Mouse (Mus musculus) forebrain, embryonic 11.5 days (tissue): ENCODE results near the gene Mcrip2. TPM values are rescaled to one million over a fixed set of nuclear protein-coding genes. Genes with fewer than 3 reads are reported as not detected.

ENCODE experiments used
- ATAC-seq: fragments of 200-750 bp; cut with Nextera tagmentation; replicated peaks from 2 replicates; pipeline ENCODE4 v1.8.0; 2017; ENCODE audit warnings: moderate TSS enrichment; ENCODE audit not compliant: low FRiP score
- DNase-seq: peaks from one replicate; pipeline ENCODE4 v3.0.0-alpha.2; 2017; ENCODE audit warnings: low spot score
- H3K27ac ChIP-seq: fragments of 300-500 bp; sonication (generic); 2 replicates; pipeline ENCODE4 v1.5.1; 2014; ENCODE audit warnings: low read depth, low read length
- H3K27me3 ChIP-seq: fragments of 300-500 bp; sonication (generic); 2 replicates; pipeline ENCODE4 v1.6.1; 2014; ENCODE audit warnings: mild to moderate bottlenecking, low read length, mixed read lengths; ENCODE audit not compliant: control insufficient read depth, insufficient read depth
- H3K36me3 ChIP-seq: fragments of 300-500 bp; sonication (generic); 2 replicates; pipeline ENCODE4 v1.6.1; 2014; ENCODE audit warnings: mild to moderate bottlenecking, low read length, moderate library complexity, mixed read lengths; ENCODE audit not compliant: control insufficient read depth, insufficient read depth
- H3K4me1 ChIP-seq: fragments of 300-500 bp; sonication (generic); replicated peaks from 2 replicates; pipeline ENCODE4 v1.6.1; 2014; ENCODE audit warnings: low read length, mixed read lengths; ENCODE audit not compliant: control insufficient read depth, insufficient read depth
- H3K4me2 ChIP-seq: fragments of 300-500 bp; sonication (generic); 2 replicates; pipeline ENCODE4 v1.6.1; 2014; ENCODE audit warnings: low read depth, mild to moderate bottlenecking, low read length, moderate library complexity, mixed read lengths; ENCODE audit not compliant: severe bottlenecking
- H3K4me3 ChIP-seq: fragments of 300-500 bp; sonication (generic); 2 replicates; pipeline ENCODE4 v1.5.1; 2014; ENCODE audit warnings: low read depth, low read length
- H3K9ac ChIP-seq: fragments of 300-500 bp; sonication (generic); 2 replicates; pipeline ENCODE4 v1.6.1; 2014; ENCODE audit warnings: low read length
- H3K9me3 ChIP-seq: fragments of 300-500 bp; sonication (generic); 2 replicates; pipeline ENCODE4 v1.6.1; 2016; ENCODE audit warnings: low read length, mixed read lengths; ENCODE audit not compliant: control insufficient read depth
- WGBS: fragments of 180-500 bp; shearing (Covaris S2); extraction: QIAGEN DNeasy Blood & Tissue Kit; methylation state at CpG from one replicate; pipeline ENCODE4 v1.1.7; 2014; 5-methylcytosine and 5-hydroxymethylcytosine counted together
- polyA plus RNA-seq: library from polyadenylated mRNA; unstranded; fragments of >200 nt; fragmentation: Nextera tagmentation; extraction: Ambion mirVana; gene quantifications from 2 replicates; pipeline ENCODE4 v1.2.1, GENCODE M21; 2014

Gene Mcrip2
- polyA plus RNA-seq, 1 experiment from 2014 or later: 8.9 TPM

DNA sequence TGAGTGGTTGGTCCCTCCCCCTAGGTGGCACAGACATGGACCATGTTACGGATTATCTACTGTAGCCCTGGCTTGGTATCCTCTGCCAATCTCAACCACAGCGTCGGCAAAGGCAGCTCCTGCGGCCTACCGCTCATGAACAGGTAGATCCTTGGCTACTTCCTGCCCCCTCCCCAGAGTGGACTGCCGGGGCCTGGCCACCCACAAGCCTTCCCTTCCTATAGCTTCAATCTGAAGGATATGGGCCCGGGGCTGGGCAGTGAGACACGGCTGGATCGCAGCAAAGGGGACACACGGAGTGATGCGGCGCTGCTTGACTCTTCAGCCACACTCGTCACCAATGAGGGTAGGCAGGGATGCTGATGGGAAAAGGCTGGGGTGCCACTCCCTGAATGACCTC lies 41.6 kb downstream of the Mcrip2 start:
- no peak overlapping the region for H3K4me2 ChIP-seq
- 93% methylated on average over 13 of the region's 13 CpGs for WGBS
- peaks cover 30% of the 10 kb centered on the region for H3K4me1 ChIP-seq
- H3K9me3 ChIP-seq: no peaks in the 10 kb centered on the region
- H3K27ac ChIP-seq: no peak overlapping the region
- ATAC-seq: no peak
- no peaks in the 10 kb centered on the region for H3K27me3 ChIP-seq
- no peak overlapping the region for H3K4me3 ChIP-seq
- DNase-seq: no peak
- peaks cover 9% of the 10 kb centered on the region; the same call in 1 of the 2 replicates for H3K36me3 ChIP-seq
- no peak overlapping the region for H3K9ac ChIP-seq

DNA sequence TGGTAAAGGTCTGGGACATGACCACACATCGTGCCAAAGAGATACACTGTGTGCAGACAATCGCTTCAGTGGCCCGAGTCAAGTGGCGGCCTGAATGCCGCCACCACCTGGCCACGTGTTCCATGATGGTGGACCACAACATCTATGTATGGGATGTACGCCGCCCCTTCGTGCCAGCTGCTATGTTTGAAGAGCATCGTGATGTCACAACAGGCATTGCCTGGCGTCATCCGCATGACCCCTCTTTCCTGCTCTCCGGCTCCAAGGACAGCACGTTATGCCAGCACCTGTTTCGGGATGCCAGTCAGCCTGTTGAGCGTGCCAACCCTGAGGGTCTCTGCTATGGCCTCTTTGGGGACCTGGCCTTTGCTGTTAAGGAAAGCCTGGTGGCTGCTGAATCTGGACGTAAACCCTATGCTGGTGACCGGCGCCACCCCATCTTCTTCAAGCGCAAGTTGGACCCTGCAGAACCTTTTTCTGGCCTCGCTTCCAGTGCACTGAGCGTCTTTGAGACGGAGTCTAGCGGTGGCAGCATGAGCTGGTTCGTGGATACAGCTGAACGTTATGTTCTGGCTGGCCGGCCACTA lies 42.5 kb downstream of the Mcrip2 start:
- WGBS: 95% methylated on average over 27 of the region's 27 CpGs
- ATAC-seq: no peak
- Histone ChIP-seq H3K9ac (no peak overlapping the region), H3K27me3 (no peaks in the 10 kb centered on the region), H3K9me3 (no peaks in the 10 kb centered on the region), H3K4me2 (no peak overlapping the region), H3K27ac (no peak overlapping the region), H3K36me3 (peaks cover 4% of the 10 kb centered on the region; the same call in 1 of the 2 replicates), H3K4me1 (peaks cover 23% of the 10 kb centered on the region), H3K4me3 (no peak overlapping the region)
- DNase-seq: peak; percentile 48

DNA sequence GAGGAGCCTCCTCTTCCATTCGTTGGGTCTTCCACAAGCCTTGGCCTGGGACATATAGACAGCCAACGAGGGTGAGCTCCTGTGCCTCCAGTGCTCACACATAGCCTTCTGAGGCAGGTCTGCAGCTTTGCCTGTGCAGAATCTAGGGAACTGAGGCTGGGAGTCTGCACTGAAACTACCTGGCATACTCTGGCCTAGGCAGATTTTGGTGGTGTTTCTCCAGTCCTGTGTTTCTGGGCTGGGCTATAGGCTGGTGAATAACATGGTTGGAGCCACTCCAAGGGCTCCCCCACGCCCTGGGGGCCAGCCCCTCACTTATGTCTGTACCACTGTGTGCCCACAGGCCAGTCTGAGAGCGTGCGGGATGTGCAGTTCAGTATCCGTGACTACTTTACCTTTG lies 43.3 kb downstream of the Mcrip2 start:
- H3K27ac ChIP-seq: no peak overlapping the region
- H3K27me3 ChIP-seq: peaks cover 2% of the 10 kb centered on the region; the same call in 1 of the 2 replicates
- no peaks in the 10 kb centered on the region for H3K9me3 ChIP-seq
- H3K9ac ChIP-seq: peak overlapping the region; percentile 12; the same call in 1 of the 2 replicates
- ATAC-seq (no peak), DNase-seq (no peak)
- H3K4me3 ChIP-seq: no peak overlapping the region
- 0 out of 2 replicates have a peak overlapping the region, but pooled peaks have one; percentile 5 for H3K4me2 ChIP-seq
- 94% methylated on average over 6 of the region's 6 CpGs for WGBS
- H3K4me1 ChIP-seq: peaks cover 23% of the 10 kb centered on the region
- peaks cover under 1% of the 10 kb centered on the region; the same call in 1 of the 2 replicates for H3K36me3 ChIP-seq

DNA sequence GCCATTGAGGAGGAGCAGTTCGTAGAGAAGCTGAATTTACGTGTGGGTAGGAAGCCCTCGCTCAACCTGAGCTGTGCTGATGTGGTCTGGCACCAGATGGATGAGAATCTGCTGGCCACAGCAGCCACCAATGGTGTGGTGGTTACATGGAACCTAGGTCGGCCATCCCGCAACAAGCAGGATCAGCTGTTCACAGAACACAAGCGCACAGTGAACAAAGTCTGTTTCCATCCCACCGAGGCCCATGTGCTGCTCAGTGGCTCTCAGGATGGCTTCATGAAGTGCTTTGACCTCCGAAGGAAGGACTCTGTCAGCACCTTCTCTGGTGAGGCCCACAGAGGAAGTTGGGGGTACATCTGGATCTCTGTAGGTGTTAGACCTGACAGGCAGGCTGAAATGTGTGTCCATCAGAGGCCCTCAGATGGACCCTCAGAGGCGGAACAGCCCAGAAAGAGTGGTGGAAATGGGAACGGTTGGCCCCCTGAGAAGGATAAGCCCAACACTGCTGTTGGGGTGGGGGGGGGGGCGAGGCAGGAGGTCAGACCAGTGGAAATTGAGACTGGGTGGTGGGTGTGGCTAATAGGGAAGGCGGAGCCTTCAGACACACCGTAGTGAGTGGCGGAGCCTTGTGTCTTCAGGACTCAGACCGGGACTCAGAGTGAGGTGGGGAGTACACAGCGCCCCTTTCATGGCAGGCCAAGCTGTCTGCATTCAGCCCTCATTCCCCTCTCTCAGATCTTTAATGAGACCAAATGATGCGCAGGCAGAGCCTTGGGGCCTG lies 44.0 kb downstream of the Mcrip2 start:
- DNase-seq: no peak
- Histone ChIP-seq H3K27ac (no peak overlapping the region), H3K4me1 (peaks cover 17% of the 10 kb centered on the region), H3K9ac (peak overlapping the region; percentile 60), H3K27me3 (peaks cover 9% of the 10 kb centered on the region), H3K4me3 (peak overlapping the region; percentile 54), H3K36me3 (no peaks in the 10 kb centered on the region; the same call in 1 of the 2 replicates), H3K9me3 (no peaks in the 10 kb centered on the region), H3K4me2 (peak overlapping the region; percentile 60)
- ATAC-seq: no peak
- 74% methylated on average over 16 of the region's 17 CpGs for WGBS

DNA sequence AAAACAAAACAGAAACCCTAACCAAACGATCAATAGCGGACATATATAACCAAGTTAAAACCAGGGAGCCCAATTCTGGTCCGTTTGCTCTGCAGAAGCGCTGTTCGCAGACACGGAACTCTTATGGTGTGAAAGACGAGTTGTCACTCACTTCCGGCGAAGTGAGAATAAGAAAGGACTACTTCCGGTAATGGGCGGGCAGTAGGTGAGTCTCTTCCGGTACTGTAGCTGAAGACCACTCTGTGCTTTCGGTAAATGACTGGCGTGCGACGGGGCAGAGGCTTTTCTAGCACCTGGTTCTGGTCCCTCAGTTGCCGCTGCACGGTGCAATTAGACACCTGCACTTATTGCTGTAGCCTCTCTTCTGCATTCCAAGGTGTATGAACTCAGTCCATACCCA lies 45.1 kb downstream of the Mcrip2 start, which contains the start of gene Wdr24:
Gene Wdr24 (plus strand): TSS at position 176 of the 400 bp plus-strand sequence.
- Histone ChIP-seq H3K36me3 (no peaks in the 10 kb centered on the region; the same call in 1 of the 2 replicates), H3K4me3 (peak within 1 kb of the TSS; percentile 54), H3K27me3 (peaks cover 12% of the 10 kb centered on the region), H3K27ac (no peak within 1 kb of the TSS), H3K4me1 (peaks cover 17% of the 10 kb centered on the region), H3K4me2 (peak within 1 kb of the TSS; percentile 60), H3K9me3 (no peaks in the 10 kb centered on the region), H3K9ac (peak within 1 kb of the TSS; percentile 60)
- 1% methylated on average over 18 of the region's 18 CpGs for WGBS
- DNase-seq (peak; percentile 78), ATAC-seq (peak; percentile 72)

DNA sequence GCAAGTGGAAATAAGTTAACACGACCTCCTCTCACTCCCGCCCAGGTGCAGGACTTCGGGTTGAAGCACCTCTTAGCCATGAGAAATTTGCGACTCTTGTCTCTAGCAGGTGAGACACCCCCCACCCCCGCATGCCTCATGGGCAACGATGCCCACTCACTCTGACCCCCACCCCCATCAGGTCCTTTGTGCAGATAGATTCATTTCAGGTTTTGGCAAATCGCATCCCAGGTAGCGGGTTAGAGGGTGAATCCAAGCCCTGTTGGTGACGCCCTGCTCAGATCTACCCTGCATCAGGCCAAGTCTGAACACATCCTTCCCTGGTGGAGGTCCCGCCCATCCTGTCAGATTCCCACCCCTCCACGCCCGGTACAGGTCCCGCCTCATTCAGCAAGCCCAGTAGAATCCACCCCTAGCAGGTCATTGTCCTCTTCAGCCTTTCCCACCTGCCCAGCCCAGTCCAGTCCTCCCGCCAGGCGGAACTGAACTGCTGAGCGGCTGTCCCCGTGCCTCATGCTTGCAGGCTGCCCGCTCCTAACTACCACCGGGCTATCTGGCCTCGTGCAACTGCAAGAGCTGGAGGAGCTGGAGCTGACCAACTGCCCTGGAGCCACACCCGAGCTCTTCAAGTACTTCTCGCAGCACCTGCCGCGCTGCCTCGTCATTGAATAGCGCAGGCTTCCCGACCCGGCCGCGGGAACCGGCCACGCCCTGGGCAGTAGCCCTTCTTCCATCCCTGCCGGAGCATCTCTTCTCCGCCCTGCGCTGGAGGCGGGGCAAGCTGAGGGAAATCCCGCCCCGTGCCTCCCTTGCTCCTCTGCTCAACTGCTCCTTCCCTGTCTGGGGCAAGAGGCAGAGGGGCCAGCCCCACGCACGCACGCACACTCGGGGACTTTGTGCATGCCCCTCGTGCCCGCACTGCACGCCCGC lies 49.4 kb downstream of the Mcrip2 start:
- peak overlapping the region; percentile 33; the same call in 1 of the 2 replicates for H3K9ac ChIP-seq
- H3K36me3 ChIP-seq: no peaks in the 10 kb centered on the region
- peaks cover 7% of the 10 kb centered on the region; the same call in 1 of the 2 replicates for H3K4me1 ChIP-seq
- H3K27ac ChIP-seq: no peak overlapping the region
- peak overlapping the region; percentile 13; the same call in 1 of the 2 replicates for H3K4me3 ChIP-seq
- H3K4me2 ChIP-seq: peak overlapping the region; percentile 37
- no peaks in the 10 kb centered on the region for H3K9me3 ChIP-seq
- 7% methylated on average over 46 of the region's 46 CpGs for WGBS
- ATAC-seq (no peak), DNase-seq (peak; percentile 60)
- H3K27me3 ChIP-seq: peaks cover 14% of the 10 kb centered on the region

DNA sequence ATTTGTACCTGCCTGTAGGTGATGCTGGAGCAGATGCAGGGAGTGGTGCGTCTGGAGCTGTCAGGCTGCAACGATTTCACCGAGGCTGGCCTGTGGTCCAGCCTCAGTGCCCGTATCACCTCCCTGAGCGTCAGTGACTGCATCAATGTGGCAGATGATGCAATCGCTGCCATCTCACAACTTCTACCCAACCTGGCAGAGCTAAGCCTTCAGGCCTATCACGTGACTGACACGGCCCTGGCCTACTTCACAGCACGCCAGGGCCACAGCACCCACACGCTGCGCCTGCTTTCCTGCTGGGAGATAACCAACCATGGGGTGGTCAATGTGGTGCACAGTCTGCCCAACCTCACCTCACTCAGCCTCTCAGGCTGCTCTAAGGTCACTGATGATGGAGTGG lies 50.9 kb downstream of the Mcrip2 start:
- Histone ChIP-seq H3K9ac (no peak overlapping the region), H3K4me2 (no peak overlapping the region), H3K9me3 (no peaks in the 10 kb centered on the region), H3K27ac (no peak overlapping the region), H3K4me1 (peaks cover 6% of the 10 kb centered on the region; the same call in 1 of the 2 replicates), H3K27me3 (peaks cover 14% of the 10 kb centered on the region), H3K36me3 (no peaks in the 10 kb centered on the region), H3K4me3 (no peak overlapping the region)
- no peak for ATAC-seq
- 89% methylated on average over 11 of the region's 11 CpGs for WGBS
- peak; percentile 52 for DNase-seq
